Mouse (Mus musculus): Measurements from ENCODE around the gene Tbrg4.

DNA sequence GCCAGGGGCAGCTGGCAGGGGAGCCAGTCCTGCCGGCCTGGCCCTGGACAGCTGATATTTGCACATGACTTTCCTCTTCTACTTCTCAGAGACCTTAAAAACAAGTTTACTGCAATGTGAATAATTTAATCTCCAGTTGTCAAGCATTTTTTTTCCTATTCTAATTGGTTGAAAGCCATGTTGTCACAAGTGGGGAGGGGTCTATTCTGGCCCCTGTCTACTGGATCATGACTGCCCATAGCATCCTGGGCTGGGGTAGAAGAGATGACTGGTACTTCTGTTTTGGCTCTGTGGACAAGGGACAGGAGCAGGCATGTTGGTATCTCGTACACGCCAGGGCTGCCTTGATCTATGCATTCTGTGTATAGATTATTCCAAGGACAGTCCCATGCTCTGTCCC is 29.3 kb downstream of the Tbrg4 start:
- no peak for TF ChIP-seq GATA1 (IDR thresholded peaks at IDR 0.05; ENCODE audit: borderline replicate concordance, low read length)
- no peak for TF ChIP-seq FLI1 (IDR thresholded peaks at IDR 0.05; ENCODE audit: low read length)
